Mouse (Mus musculus) CH12.LX (cell line): ENCODE measurements around the gene Hist2h4. TPM values are rescaled to one million over a fixed set of nuclear protein-coding genes. Genes with fewer than 3 reads are reported as not detected.
"Not testable (repeated sequence)": the region's sequence is repeated elsewhere in the genome, so short reads cannot be mapped to it uniquely, and the experiment has no call there.

Experiments used
- DNase-seq: peaks from one replicate; pipeline ENCODE4 v3.0.0-alpha.2; 2013; ENCODE audit errors: extremely low read depth
- H3K27ac ChIP-seq: 2 replicates; pipeline ENCODE4 v1.5.1; 2012; ENCODE audit warnings: low read depth, mild to moderate bottlenecking, control low read depth, moderate library complexity; ENCODE audit not compliant: insufficient read depth
- H3K27me3 ChIP-seq: replicated peaks from 2 replicates; pipeline ENCODE3; 2012; ENCODE audit warnings: inconsistent platforms
- H3K36me3 ChIP-seq, 2 experiments: replicated peaks in 1 of 2; 2 replicates each; pipeline versions ENCODE3 to v1.6.1; 2012; ENCODE audit warnings: inconsistent platforms in 1 of 2, low read length in 1 of 2, mild to moderate bottlenecking in 1 of 2, mixed read lengths in 1 of 2, moderate library complexity in 1 of 2; ENCODE audit not compliant: control insufficient read depth in 1 of 2, insufficient read depth in 1 of 2
- H3K4me1 ChIP-seq, 2 experiments: 2 replicates each; pipeline ENCODE4 v1.6.1; 2012; ENCODE audit warnings: inconsistent platforms in 1 of 2, moderate library complexity in 1 of 2; ENCODE audit not compliant: insufficient read depth in 2 of 2, control insufficient read depth in 1 of 2
- H3K4me2 ChIP-seq: 2 replicates; pipeline ENCODE4 v1.6.1; 2012; ENCODE audit warnings: low read depth, mild to moderate bottlenecking, control low read depth; ENCODE audit not compliant: poor library complexity, insufficient read depth, severe bottlenecking
- H3K4me3 ChIP-seq, 3 experiments: fragments of 150-350 bp in 1 of 3; sonication (generic) in 1 of 3; replicated peaks in 1 of 3; 2 replicates each; pipeline versions ENCODE3 to v1.5.1; 2011 to 2012; ENCODE audit warnings: low read depth in 2 of 3, low read length in 2 of 3, mild to moderate bottlenecking in 2 of 3, moderate library complexity in 2 of 3, control low read depth in 1 of 3, improper control_type of control experiment in 1 of 3, inconsistent platforms in 1 of 3, mixed read lengths in 1 of 3; ENCODE audit not compliant: poor library complexity in 1 of 3
- H3K79me2 ChIP-seq: replicated peaks from 2 replicates; pipeline ENCODE4 v1.6.1; 2012; ENCODE audit warnings: mild to moderate bottlenecking, moderate library complexity; ENCODE audit not compliant: control insufficient read depth, poor library complexity, insufficient read depth, severe bottlenecking; ENCODE audit errors: extremely low read depth
- H3K9ac ChIP-seq: 2 replicates; pipeline ENCODE4 v1.6.1; 2012; ENCODE audit warnings: low read depth, mild to moderate bottlenecking, control low read depth, moderate library complexity; ENCODE audit not compliant: insufficient read depth
- H3K9me3 ChIP-seq: replicated peaks from 2 replicates; pipeline ENCODE3; 2012; ENCODE audit warnings: low read length, inconsistent platforms, mixed read lengths
- CHD1 ChIP-seq: IDR thresholded peaks from 2 replicates; pipeline ENCODE4 v1.6.1; 2012; ENCODE audit warnings: low read depth, low read length, improper control_type of control experiment, inconsistent platforms
- E2F4 ChIP-seq: IDR thresholded peaks from 2 replicates; pipeline ENCODE4 v1.6.1; 2011; ENCODE audit warnings: low read depth, low read length, improper control_type of control experiment; ENCODE audit not compliant: insufficient replicate concordance
- EP300 ChIP-seq: IDR thresholded peaks from 2 replicates; pipeline ENCODE4 v1.6.1; 2011; ENCODE audit warnings: low read length, improper control_type of control experiment
- ETS1 ChIP-seq: conservative IDR thresholded peaks from 2 replicates; pipeline ENCODE4 v1.6.1; 2012; ENCODE audit warnings: low read depth, mild to moderate bottlenecking, inconsistent platforms, low read length, improper control_type of control experiment, moderate library complexity
- HCFC1 ChIP-seq: IDR thresholded peaks from 2 replicates; pipeline ENCODE4 v1.6.1; 2012; ENCODE audit warnings: low read depth, mild to moderate bottlenecking, inconsistent platforms, low read length, improper control_type of control experiment
- KAT2A ChIP-seq: IDR thresholded peaks from 2 replicates; pipeline ENCODE4 v1.6.1; 2012; ENCODE audit warnings: low read length, improper control_type of control experiment, inconsistent platforms; ENCODE audit not compliant: insufficient replicate concordance
- MAX ChIP-seq: IDR thresholded peaks from 2 replicates; pipeline ENCODE4 v1.6.1; 2011; ENCODE audit warnings: low read length, improper control_type of control experiment
- MYC ChIP-seq: IDR thresholded peaks from 2 replicates; pipeline ENCODE4 v1.6.1; 2011; ENCODE audit warnings: low read depth, mild to moderate bottlenecking, improper control_type of control experiment, low read length
- NRF1 ChIP-seq: IDR thresholded peaks from 2 replicates; pipeline ENCODE4 v1.6.1; 2014; ENCODE audit warnings: low read depth, mild to moderate bottlenecking, inconsistent platforms, low read length, improper control_type of control experiment, moderate library complexity
- POLR2AphosphoS2 ChIP-seq: IDR thresholded peaks from 2 replicates; pipeline ENCODE4 v1.6.1; 2011; ENCODE audit warnings: low read depth, low read length, improper control_type of control experiment
- TBP ChIP-seq: conservative IDR thresholded peaks from 2 replicates; pipeline ENCODE4 v1.6.1; 2011; ENCODE audit warnings: low read depth, low read length, improper control_type of control experiment
- TCF12 ChIP-seq: IDR thresholded peaks from 2 replicates; pipeline ENCODE4 v1.6.1; 2014; ENCODE audit warnings: low read depth, mild to moderate bottlenecking, inconsistent platforms, low read length, improper control_type of control experiment
- UBTF ChIP-seq: IDR thresholded peaks from 2 replicates; pipeline ENCODE4 v1.6.1; 2012; ENCODE audit warnings: low read depth, mild to moderate bottlenecking, inconsistent platforms, low read length, improper control_type of control experiment, moderate library complexity
- USF1 ChIP-seq: IDR thresholded peaks from 2 replicates; pipeline ENCODE4 v1.6.1; 2014; ENCODE audit warnings: low read depth, mild to moderate bottlenecking, inconsistent platforms, low read length, improper control_type of control experiment
- USF2 ChIP-seq: conservative IDR thresholded peaks from 2 replicates; pipeline ENCODE4 v1.6.1; 2011; ENCODE audit warnings: low read depth, low read length, improper control_type of control experiment
- ZC3H11A ChIP-seq: IDR thresholded peaks from 2 replicates; pipeline ENCODE4 v1.6.1; 2012; ENCODE audit warnings: low read depth, mild to moderate bottlenecking, inconsistent platforms, low read length, improper control_type of control experiment
- ZKSCAN1 ChIP-seq: IDR thresholded peaks from 2 replicates; pipeline ENCODE4 v1.6.1; 2012; ENCODE audit warnings: low read depth, inconsistent platforms, low read length, improper control_type of control experiment, borderline replicate concordance
- dilution Hi-C: fragments of 300-500 bp; cut with MboI; formaldehyde crosslinking; loops from 2 replicates; pipeline ENCODE4 v1.14.3; 2020; ENCODE audit warnings: low sequenced_read_pairs; ENCODE audit not compliant: extremely low pct_unique_long_range_greater_than_20kb, extremely low pct_ligation_motif_present
- in situ Hi-C: fragments of 300-500 bp; cut with MboI; formaldehyde crosslinking; loops from 3 replicates; pipeline ENCODE4 v1.14.3; 2019; ENCODE audit warnings: low sequenced_read_pairs, low pct_ligation_motif_present, low pct_unique_long_range_greater_than_20kb, mixed read lengths
- polyA plus RNA-seq: library from polyadenylated mRNA; unstranded; fragments of >175 nt; gene quantifications from 2 replicates; pipeline ENCODE4 v1.2.1, GENCODE M21; 2012; ENCODE audit warnings: low read depth; ENCODE audit not compliant: insufficient read length
- total RNA-seq, 2 experiments: library from RNA; depleted of rRNA; stranded (reverse); fragments of 300-350 nt in 1 of 2; fragments of >200 nt in 1 of 2; gene quantifications; 2 replicates each; pipeline ENCODE4 v1.2.3; 2012 to 2014

Gene Hist2h4
- total and polyA plus RNA-seq, 3 experiments, result 0.91 to 116 (median 2.5) TPM

DNA sequence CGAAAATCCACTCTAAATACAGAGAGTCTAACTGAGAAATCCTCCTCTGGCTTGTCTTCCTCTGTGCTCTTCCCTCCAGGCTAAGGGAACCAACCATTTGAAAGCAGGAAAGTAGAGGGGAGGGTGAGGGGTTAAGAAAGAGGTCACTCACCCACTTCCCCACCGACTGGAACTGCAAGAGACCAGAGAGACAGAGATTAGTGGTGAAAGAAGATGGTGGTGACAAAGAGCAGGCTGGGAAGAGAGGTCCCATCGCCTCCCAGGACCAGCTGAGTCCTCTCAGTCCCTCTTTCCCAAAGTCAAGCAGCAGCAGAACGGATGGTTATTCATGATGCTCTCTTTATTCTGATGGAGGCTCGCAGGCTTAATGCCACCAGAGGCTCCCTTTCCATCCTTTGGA, 30.3 kb upstream of the Hist2h4 start:
- in situ Hi-C loops, result loop anchor here (25.0 kb wide), 1 partner anchor 244 kb away; the partner anchor contains the start of gene Hfe2
- Histone ChIP-seq H3K9me3 (no peaks in the 10 kb centered on the region), H3K36me3 (no peaks in the 10 kb centered on the region), H3K4me2 (no peak overlapping the region), H3K9ac (no peak overlapping the region), H3K79me2 (no peaks in the 10 kb centered on the region), H3K27me3 (peaks cover 4% of the 10 kb centered on the region), H3K4me3 (no peak overlapping the region), H3K27ac (no peak overlapping the region), H3K4me1 (peaks cover 7 to 12% of the 10 kb centered on the region in 2 experiments)
- no peak for TF ChIP-seq TBP
- TF ChIP-seq KAT2A, result no peak
- no peak for TF ChIP-seq TCF12
- no peak for TF ChIP-seq ZKSCAN1
- TF ChIP-seq MAX, result no peak
- TF ChIP-seq ETS1, result no peak
- TF ChIP-seq USF1, result no peak
- no peak for TF ChIP-seq UBTF
- no peak for TF ChIP-seq ZC3H11A
- no peak for TF ChIP-seq NRF1
- dilution Hi-C loops, result no loop called here
- no peak for DNase-seq

DNA sequence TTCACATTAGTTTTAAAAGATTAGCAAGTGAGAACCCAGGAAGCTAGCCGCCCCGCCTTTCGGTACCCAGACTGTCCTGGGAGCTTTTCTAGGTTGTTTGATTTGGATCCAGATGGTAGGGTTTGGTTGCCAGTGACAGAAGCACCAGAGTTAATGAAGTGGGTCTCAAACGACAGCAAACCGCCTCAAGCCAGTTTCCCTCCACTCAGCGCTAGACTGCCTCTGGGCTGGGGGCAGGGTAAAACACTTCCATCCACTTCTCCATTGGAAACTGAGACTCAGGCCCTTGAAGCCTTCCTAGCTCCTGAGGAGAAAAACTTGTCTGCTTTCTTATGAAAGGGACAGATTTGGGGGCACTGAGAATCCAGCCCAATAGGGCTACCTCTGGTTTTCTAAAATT, 29.5 kb upstream of the Hist2h4 start:
- TF ChIP-seq NRF1, result no peak
- TF ChIP-seq HCFC1, result no peak
- no peak for TF ChIP-seq MYC
- TF ChIP-seq USF2, result no peak
- no peak for TF ChIP-seq EP300
- TF ChIP-seq E2F4, result no peak
- TF ChIP-seq TCF12, result no peak
- no peak for TF ChIP-seq CHD1
- TF ChIP-seq KAT2A, result no peak
- TF ChIP-seq POLR2AphosphoS2, result no peak
- no peak overlapping the region for H3K9ac ChIP-seq
- in situ Hi-C loops, result loop anchor here (25.0 kb wide), 1 partner anchor 245 kb away; the partner anchor contains the start of gene Hfe2
- DNase-seq, result no peak
- H3K79me2 ChIP-seq, result no peaks in the 10 kb centered on the region
- H3K36me3 ChIP-seq, result no peaks in the 10 kb centered on the region
- H3K4me1 ChIP-seq, result peaks cover 7 to 12% of the 10 kb centered on the region in 2 experiments
- H3K9me3 ChIP-seq, result peaks cover 2% of the 10 kb centered on the region
- H3K4me3 ChIP-seq, result no peak overlapping the region
- H3K27me3 ChIP-seq, result peaks cover 4% of the 10 kb centered on the region
- H3K27ac ChIP-seq, result no peak overlapping the region
- no peak overlapping the region for H3K4me2 ChIP-seq
- dilution Hi-C loops, result no loop called here

DNA sequence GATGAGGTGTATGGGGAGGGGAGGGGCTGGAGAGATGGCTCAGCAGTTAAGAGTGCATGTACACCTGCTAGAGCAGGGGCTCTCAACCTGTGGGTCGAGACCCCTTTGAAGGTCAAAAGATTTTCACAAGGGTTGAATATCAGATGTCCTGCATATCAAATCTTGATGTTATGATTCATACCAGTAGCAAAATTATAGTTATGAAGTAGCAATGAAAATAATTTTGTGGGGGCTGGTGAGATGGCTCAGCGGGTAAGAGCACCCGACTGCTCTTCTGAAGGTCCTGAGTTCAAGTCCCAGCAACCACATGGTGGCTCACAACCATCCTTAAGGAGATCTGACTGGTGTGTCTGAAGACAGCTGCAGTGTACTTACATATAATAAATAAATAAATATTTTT, 27.6 kb upstream of the Hist2h4 start:
- H3K4me3 ChIP-seq, H3K27ac ChIP-seq, DNase-seq, H3K9ac ChIP-seq, H3K4me2 ChIP-seq, dilution Hi-C loops, H3K79me2 ChIP-seq, H3K36me3 ChIP-seq, H3K9me3 ChIP-seq, H3K27me3 ChIP-seq: not testable (repeated sequence)
- in situ Hi-C loops, result loop anchor here (25.0 kb wide), 1 partner anchor 247 kb away; the partner anchor contains the start of gene Hfe2
- peaks cover 7 to 12% of the 10 kb centered on the region in 2 experiments for H3K4me1 ChIP-seq
